Mouse (Mus musculus) limb, embryonic 14.5 days (tissue): Measurements from ENCODE around the gene Hoxb4. TPM values are rescaled to one million over a fixed set of nuclear protein-coding genes. Genes with fewer than 3 reads are reported as not detected.
A peak's percentile ranks its signal among the peaks of the same experiment; 100 is the strongest.

Experiments used
- ATAC-seq: fragments of 200-750 bp; cut with Nextera tagmentation; 2 replicates; pipeline ENCODE4 v1.8.0; 2017; ENCODE audit warnings: low read depth, moderate number of reproducible peaks, moderate TSS enrichment; ENCODE audit not compliant: low FRiP score
- DNase-seq: peaks from one replicate; pipeline ENCODE4 v3.0.0-alpha.2; 2015; ENCODE audit warnings: low spot score
- H3K27ac ChIP-seq: fragments of 300-500 bp; sonication (generic); replicated peaks from 2 replicates; pipeline ENCODE4 v1.5.1; 2014; ENCODE audit warnings: low read depth, mild to moderate bottlenecking, low read length, moderate library complexity, mixed read lengths
- H3K27me3 ChIP-seq: fragments of 300-500 bp; sonication (generic); 2 replicates; pipeline ENCODE4 v1.6.1; 2014; ENCODE audit warnings: low read length, mixed read lengths; ENCODE audit not compliant: control insufficient read depth, insufficient read depth
- H3K36me3 ChIP-seq: fragments of 300-500 bp; sonication (generic); 2 replicates; pipeline ENCODE4 v1.6.1; 2014; ENCODE audit warnings: mild to moderate bottlenecking, low read length, moderate library complexity, mixed read lengths; ENCODE audit not compliant: control insufficient read depth, insufficient read depth
- H3K4me1 ChIP-seq: fragments of 300-500 bp; sonication (generic); 2 replicates; pipeline ENCODE4 v1.6.1; 2014; ENCODE audit warnings: antibody characterized with exemption, low read length, mixed read lengths; ENCODE audit not compliant: control insufficient read depth, insufficient read depth
- H3K4me2 ChIP-seq: fragments of 300-500 bp; sonication (generic); replicated peaks from 2 replicates; pipeline ENCODE4 v1.6.1; 2014; ENCODE audit warnings: low read depth, mild to moderate bottlenecking, low read length, moderate library complexity; ENCODE audit not compliant: severe bottlenecking
- H3K4me3 ChIP-seq: fragments of 300-500 bp; sonication (generic); replicated peaks from 2 replicates; pipeline ENCODE4 v1.5.1; 2014; ENCODE audit warnings: low read length
- H3K9ac ChIP-seq: fragments of 300-500 bp; sonication (generic); 2 replicates; pipeline ENCODE4 v1.6.1; 2014; ENCODE audit warnings: mild to moderate bottlenecking, low read depth, low read length, moderate library complexity; ENCODE audit not compliant: severe bottlenecking
- H3K9me3 ChIP-seq: fragments of 300-500 bp; sonication (generic); 2 replicates; pipeline ENCODE4 v1.6.1; 2016; ENCODE audit warnings: low read length; ENCODE audit not compliant: control insufficient read depth
- POLR2A ChIP-seq: fragments of 200-500 bp; IDR thresholded peaks from 2 replicates; pipeline ENCODE4 v1.8.0; 2012; ENCODE audit warnings: inconsistent platforms, mild to moderate bottlenecking, moderate library complexity, borderline replicate concordance; ENCODE audit not compliant: insufficient read depth, insufficient read length; ENCODE audit errors: extremely low read depth
- WGBS: fragments of 180-500 bp; shearing (Covaris S2); extraction: QIAGEN DNeasy Blood & Tissue Kit; methylation state at CpG from one replicate; pipeline ENCODE4 v1.1.7; 2014; 5-methylcytosine and 5-hydroxymethylcytosine counted together
- polyA plus RNA-seq, 2 experiments: library from polyadenylated mRNA; depleted of rRNA in 1 of 2; stranded (reverse) in 1 of 2; unstranded in 1 of 2; fragments of >200 nt; fragmentation: Nextera tagmentation in 1 of 2; extraction: Ambion mirVana in 1 of 2; gene quantifications; 2 replicates each; pipeline versions ENCODE4 v1.2.1 to v1.2.3; 2012 to 2014

Gene Hoxb4
- polyA plus RNA-seq, 2 experiments: 0.17 to 2.3 TPM

GRCm38 (mm10) chr11:96325747-96326212, 7.7 kb downstream of the Hoxb4 start:
- no peak for DNase-seq
- no peak for ATAC-seq
- Histone ChIP-seq H3K27ac (no peak overlapping the region), H3K9ac (no peak overlapping the region), H3K4me3 (no peak overlapping the region), H3K4me1 (no peaks in the 10 kb centered on the region), H3K27me3 (peaks cover 95% of the 10 kb centered on the region), H3K9me3 (no peaks in the 10 kb centered on the region), H3K36me3 (no peaks in the 10 kb centered on the region), H3K4me2 (0 out of 2 replicates have a peak overlapping the region, but pooled peaks have one; percentile 17)
- 5% methylated on average over 22 of the region's 22 CpGs for WGBS
- TF ChIP-seq POLR2A: no peak

DNA sequence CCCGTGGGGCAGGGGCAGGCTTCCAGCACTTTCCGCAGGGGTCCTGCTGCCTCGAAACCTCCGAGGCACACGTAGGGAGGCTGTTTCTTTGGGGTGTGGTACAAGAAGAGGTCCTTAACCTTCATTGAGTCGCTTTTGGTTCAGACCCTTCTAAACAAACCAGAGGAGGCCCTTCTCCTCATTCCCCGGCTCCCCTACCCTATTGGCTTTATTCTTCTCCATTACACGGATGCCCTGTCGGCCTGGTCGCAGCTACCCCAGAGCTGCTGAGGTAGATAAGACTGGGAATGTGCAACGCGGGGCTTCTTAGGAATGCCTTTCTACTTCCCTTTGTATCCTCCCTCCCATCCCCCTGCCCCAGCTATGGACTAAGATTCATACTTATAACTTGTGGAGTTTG, 8.6 kb downstream of the Hoxb4 start:
- Histone ChIP-seq H3K4me3 (no peak overlapping the region), H3K4me1 (no peaks in the 10 kb centered on the region), H3K27ac (no peak overlapping the region), H3K4me2 (no peak overlapping the region), H3K9ac (no peak overlapping the region), H3K9me3 (no peaks in the 10 kb centered on the region), H3K27me3 (peaks cover 95% of the 10 kb centered on the region), H3K36me3 (no peaks in the 10 kb centered on the region)
- TF ChIP-seq POLR2A: no peak
- WGBS: 15% methylated on average over 12 of the region's 12 CpGs
- ATAC-seq (no peak), DNase-seq (no peak)

DNA sequence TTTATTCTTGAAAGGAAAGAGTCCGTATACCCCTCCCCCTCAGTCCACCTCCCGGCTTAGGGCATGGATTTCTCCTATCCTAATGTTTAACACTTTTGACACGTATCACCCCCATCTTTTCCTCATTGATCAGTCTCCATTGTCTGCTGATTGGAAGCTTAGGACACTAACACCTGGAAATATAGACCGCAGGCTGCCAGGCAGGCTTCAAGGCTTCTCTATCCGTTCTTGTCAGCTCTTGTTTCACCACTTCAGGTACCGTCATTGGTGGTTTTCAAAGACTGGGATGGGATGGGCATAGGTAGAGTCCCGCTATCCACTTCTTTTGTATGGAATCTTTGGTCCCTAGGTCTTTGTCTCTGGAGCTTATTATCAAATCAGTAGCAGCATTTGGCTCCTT, 9.1 kb downstream of the Hoxb4 start:
- ATAC-seq (no peak), DNase-seq (no peak)
- Histone ChIP-seq H3K9ac (no peak overlapping the region), H3K4me1 (no peaks in the 10 kb centered on the region), H3K27ac (no peak overlapping the region), H3K27me3 (peaks cover 95% of the 10 kb centered on the region), H3K36me3 (no peaks in the 10 kb centered on the region), H3K4me2 (no peak overlapping the region), H3K9me3 (no peaks in the 10 kb centered on the region), H3K4me3 (no peak overlapping the region)
- TF ChIP-seq POLR2A: no peak
- WGBS: 14% methylated on average over 7 of the region's 7 CpGs

- no peaks in the 10 kb centered on the region for H3K4me1 ChIP-seq
- no peak overlapping the region for H3K27ac ChIP-seq
- peaks cover 95% of the 10 kb centered on the region for H3K27me3 ChIP-seq
- H3K36me3 ChIP-seq: no peaks in the 10 kb centered on the region
- TF ChIP-seq POLR2A: no peak
- no peak overlapping the region for H3K4me2 ChIP-seq
- H3K4me3 ChIP-seq: no peak overlapping the region
- ATAC-seq (no peak), DNase-seq (no peak)
- no peak overlapping the region for H3K9ac ChIP-seq
- WGBS: 22% methylated on average over 5 of the region's 5 CpGs
- H3K9me3 ChIP-seq: no peaks in the 10 kb centered on the region
Measured at GRCm38 (mm10) chr11:96327750-96328149, 9.7 kb downstream of the Hoxb4 start.

DNA sequence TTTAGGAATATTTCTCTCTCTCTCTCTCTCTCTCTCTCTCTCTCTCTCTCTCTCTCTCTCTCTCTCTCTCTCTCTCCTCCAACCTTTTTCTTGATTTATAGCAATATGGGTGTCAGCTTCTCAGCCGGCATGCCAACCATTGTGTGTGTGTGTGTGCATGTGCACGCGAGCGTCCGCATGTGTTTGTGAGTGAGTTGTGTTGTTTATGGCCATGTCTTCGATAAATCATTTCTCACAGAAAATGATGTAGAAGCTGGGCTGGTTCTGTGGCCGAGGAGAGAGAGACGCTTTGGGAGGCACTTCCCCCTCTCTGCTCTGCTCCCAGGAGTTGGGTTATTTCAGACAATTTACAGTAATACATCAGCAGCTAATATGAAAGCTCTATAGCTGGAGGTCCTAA, 10.5 kb downstream of the Hoxb4 start:
- H3K27me3 ChIP-seq: peaks cover 98% of the 10 kb centered on the region
- no peaks in the 10 kb centered on the region for H3K9me3 ChIP-seq
- no peak for TF ChIP-seq POLR2A
- H3K27ac ChIP-seq: no peak overlapping the region
- 14% methylated on average over 8 of the region's 8 CpGs for WGBS
- no peaks in the 10 kb centered on the region for H3K36me3 ChIP-seq
- ATAC-seq: no peak
- no peak overlapping the region for H3K4me2 ChIP-seq
- no peak overlapping the region for H3K9ac ChIP-seq
- no peak for DNase-seq
- H3K4me1 ChIP-seq: no peaks in the 10 kb centered on the region
- no peak overlapping the region for H3K4me3 ChIP-seq

- Histone ChIP-seq H3K4me2 (no peak overlapping the region), H3K9ac (no peak overlapping the region), H3K9me3 (no peaks in the 10 kb centered on the region), H3K4me1 (no peaks in the 10 kb centered on the region), H3K27me3 (peaks cover 98% of the 10 kb centered on the region), H3K36me3 (no peaks in the 10 kb centered on the region), H3K27ac (no peak overlapping the region), H3K4me3 (no peak overlapping the region)
- WGBS: 4% methylated on average over 8 of the region's 8 CpGs
- DNase-seq: no peak
- TF ChIP-seq POLR2A: no peak
- ATAC-seq: no peak
Measured at GRCm38 (mm10) chr11:96332105-96332504, 14.0 kb downstream of the Hoxb4 start.
